Mouse (Mus musculus): ENCODE data around the gene Slc38a3. TPM values are rescaled to one million over a fixed set of nuclear protein-coding genes. Genes with fewer than 3 reads are reported as not detected.
A peak's percentile ranks its signal among the peaks of the same experiment; 100 is the strongest.

The Slc38a3 gene
- total and polyA plus RNA-seq, 2 experiments from 2014 or later = 37.6 to 94.5 TPM

DNA sequence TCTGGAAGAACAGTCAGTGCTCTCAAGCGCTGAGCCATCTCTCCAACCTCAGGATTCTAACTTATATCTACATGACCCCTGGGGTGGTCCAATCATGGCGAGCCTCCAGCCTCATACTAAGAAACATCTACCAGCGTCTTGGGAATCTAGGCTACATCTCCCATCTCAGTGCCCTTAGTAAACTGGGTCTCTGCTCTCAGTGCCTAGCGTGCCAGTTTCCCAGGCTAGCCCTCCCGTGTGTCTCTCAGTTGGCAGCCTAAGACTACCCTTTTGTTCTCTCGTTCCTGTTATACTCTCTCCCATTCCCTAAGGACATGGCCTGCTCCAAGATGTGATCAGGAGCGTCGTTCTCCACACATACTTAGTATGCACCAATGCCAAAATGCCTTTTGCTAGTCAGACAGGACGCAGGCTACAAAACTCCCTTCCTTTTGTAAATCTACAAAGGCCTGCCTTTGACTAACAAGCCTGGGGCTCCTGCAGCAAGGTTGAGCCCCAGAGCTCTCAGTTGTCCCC is 38.0 kb downstream of the Slc38a3 start:
- peak overlapping the region; percentile 80; the same call in 1 of the 2 replicates for H3K4me3 ChIP-seq (ENCODE audit: low read depth, low read length)
- no peak for TF ChIP-seq CTCF (IDR thresholded peaks at IDR 0.05)
- no peak for DNase-seq (ENCODE audit: low spot score)

DNA sequence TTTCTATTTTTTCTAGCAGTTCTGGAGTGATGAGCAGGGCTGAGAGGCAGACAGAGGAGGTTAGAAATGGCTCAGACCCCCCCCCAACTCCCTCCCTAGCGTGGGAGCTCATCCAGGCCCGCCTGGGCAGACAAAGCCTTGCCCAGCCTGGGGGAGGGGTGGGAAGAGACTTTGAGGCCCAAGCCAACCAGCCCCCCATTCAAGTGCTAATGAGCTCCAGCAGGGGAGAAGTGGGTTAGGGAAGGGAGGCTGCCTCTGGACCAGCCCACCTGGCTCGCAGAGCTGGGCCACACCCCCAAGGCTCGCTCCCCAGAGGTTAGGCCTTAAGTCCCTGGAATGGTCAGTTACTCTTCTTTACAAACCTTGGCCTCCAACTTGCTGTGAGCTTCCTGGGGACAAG is 38.8 kb downstream of the Slc38a3 start:
- DNase-seq (ENCODE audit: low spot score) (peak; percentile 84), ATAC-seq (ENCODE audit: low FRiP score) (peak; percentile 11; the same call in 1 of the 2 replicates)
- TF ChIP-seq CTCF (IDR thresholded peaks at IDR 0.05) = no peak
- Histone ChIP-seq H3K4me3 (ENCODE audit: low read depth, low read length) (no peak overlapping the region), H3K4me1 (ENCODE audit: insufficient read depth, low read length) (peaks cover 56% of the 10 kb centered on the region), H3K4me2 (ENCODE audit: low read depth, low read length, poor library complexity, severe bottlenecking) (peak overlapping the region; percentile 34), H3K9me3 (ENCODE audit: low read length) (no peaks in the 10 kb centered on the region), H3K9ac (replicated peaks; ENCODE audit: low read length, poor library complexity, severe bottlenecking) (peak overlapping the region; percentile 42; the same call in 1 of the 2 replicates), H3K36me3 (ENCODE audit: insufficient read depth, low read length) (no peaks in the 10 kb centered on the region), H3K27me3 (ENCODE audit: insufficient read depth, low read length) (no peaks in the 10 kb centered on the region), H3K27ac (ENCODE audit: low read depth, low read length) (peak overlapping the region; percentile 95)
- 7% methylated on average over 4 of the region's 4 CpGs for WGBS

More for the DNA sequence above, 38.0 kb downstream of the Slc38a3 start:
- Histone ChIP-seq H3K4me2 (ENCODE audit: low read depth, low read length, poor library complexity, severe bottlenecking) (peak overlapping the region; percentile 98; the same call in 1 of the 2 replicates), H3K36me3 (ENCODE audit: insufficient read depth, low read length) (no peaks in the 10 kb centered on the region), H3K4me1 (ENCODE audit: insufficient read depth, low read length) (peaks cover 55% of the 10 kb centered on the region), H3K9ac (replicated peaks; ENCODE audit: low read length, poor library complexity, severe bottlenecking) (no peak overlapping the region), H3K27ac (ENCODE audit: low read depth, low read length) (peak overlapping the region; percentile 95), H3K27me3 (ENCODE audit: insufficient read depth, low read length) (no peaks in the 10 kb centered on the region), H3K9me3 (ENCODE audit: low read length) (no peaks in the 10 kb centered on the region)
- WGBS = 20% methylated on average over 9 of the region's 9 CpGs
- no peak for ATAC-seq (ENCODE audit: low FRiP score)

DNA sequence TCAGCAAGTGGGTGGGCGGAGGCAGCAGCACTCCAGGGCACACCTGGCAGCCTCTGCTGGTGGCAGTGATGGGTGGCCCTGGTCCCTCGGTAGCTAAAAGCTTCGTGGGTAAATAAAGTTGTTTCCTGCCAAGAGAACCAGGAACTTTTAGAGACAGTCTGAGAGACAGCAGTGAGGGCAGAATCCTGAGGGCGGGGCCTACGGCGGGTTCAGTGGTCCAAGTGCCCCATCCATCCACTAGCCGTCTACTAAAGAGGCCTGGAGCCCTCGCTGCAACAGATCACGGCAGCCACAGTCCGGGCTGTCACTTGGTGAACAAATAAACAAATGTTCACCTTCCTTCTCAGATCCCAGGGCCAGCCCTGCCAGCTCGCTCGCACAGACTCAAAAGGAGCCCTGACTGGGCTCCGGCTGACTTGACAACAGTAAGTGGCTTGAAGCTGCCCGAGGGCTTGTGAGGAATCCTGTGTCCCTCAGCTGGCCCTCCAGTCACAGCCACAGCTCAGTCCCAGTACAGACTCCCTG is 39.4 kb downstream of the Slc38a3 start:
- no peak for TF ChIP-seq CTCF (IDR thresholded peaks at IDR 0.05)
- peak overlapping the region; percentile 34 for H3K4me2 ChIP-seq (ENCODE audit: low read depth, low read length, poor library complexity, severe bottlenecking)
- no peak overlapping the region for H3K4me3 ChIP-seq (ENCODE audit: low read depth, low read length)
- WGBS = 8% methylated on average over 14 of the region's 14 CpGs
- ATAC-seq (ENCODE audit: low FRiP score) (0 out of 2 replicates have a peak, but pooled peaks have one; percentile 5), DNase-seq (ENCODE audit: low spot score) (peak; percentile 67)
- peak overlapping the region; percentile 42; the same call in 1 of the 2 replicates for H3K9ac ChIP-seq (replicated peaks; ENCODE audit: low read length, poor library complexity, severe bottlenecking)
- H3K36me3 ChIP-seq (ENCODE audit: insufficient read depth, low read length) = peaks cover 5% of the 10 kb centered on the region; the same call in 1 of the 2 replicates
- no peaks in the 10 kb centered on the region for H3K27me3 ChIP-seq (ENCODE audit: insufficient read depth, low read length)
- peaks cover 56% of the 10 kb centered on the region for H3K4me1 ChIP-seq (ENCODE audit: insufficient read depth, low read length)
- no peaks in the 10 kb centered on the region for H3K9me3 ChIP-seq (ENCODE audit: low read length)
- H3K27ac ChIP-seq (ENCODE audit: low read depth, low read length) = peak overlapping the region; percentile 95

DNA sequence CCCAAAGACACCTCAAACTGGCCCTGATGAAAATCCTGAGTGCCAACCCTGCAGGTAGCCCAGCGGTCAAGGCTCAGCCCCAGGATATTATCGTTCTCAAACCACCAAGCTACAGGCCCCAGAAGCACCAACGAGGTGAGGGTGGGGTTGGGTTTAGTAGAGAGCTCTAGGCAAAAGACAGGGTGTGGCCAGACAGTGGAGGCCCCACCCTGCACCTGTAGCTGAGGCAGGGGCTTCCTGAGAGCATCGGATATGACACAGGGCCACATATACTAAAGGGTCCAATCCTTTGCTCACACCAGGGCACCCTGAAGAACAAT is 40.0 kb downstream of the Slc38a3 start:
- DNase-seq (ENCODE audit: low spot score) = no peak
- peaks cover 7% of the 10 kb centered on the region; the same call in 1 of the 2 replicates for H3K36me3 ChIP-seq (ENCODE audit: insufficient read depth, low read length)
- TF ChIP-seq CTCF (IDR thresholded peaks at IDR 0.05) = no peak
- no peak for ATAC-seq (ENCODE audit: low FRiP score)
- H3K9ac ChIP-seq (replicated peaks; ENCODE audit: low read length, poor library complexity, severe bottlenecking) = no peak overlapping the region
- no peaks in the 10 kb centered on the region for H3K9me3 ChIP-seq (ENCODE audit: low read length)
- peak overlapping the region; percentile 95 for H3K27ac ChIP-seq (ENCODE audit: low read depth, low read length)
- WGBS = 29% methylated on average over 4 of the region's 4 CpGs
- peaks cover 56% of the 10 kb centered on the region for H3K4me1 ChIP-seq (ENCODE audit: insufficient read depth, low read length)
- H3K4me3 ChIP-seq (ENCODE audit: low read depth, low read length) = no peak overlapping the region
- H3K27me3 ChIP-seq (ENCODE audit: insufficient read depth, low read length) = no peaks in the 10 kb centered on the region
- H3K4me2 ChIP-seq (ENCODE audit: low read depth, low read length, poor library complexity, severe bottlenecking) = peak overlapping the region; percentile 34; the same call in 1 of the 2 replicates

DNA sequence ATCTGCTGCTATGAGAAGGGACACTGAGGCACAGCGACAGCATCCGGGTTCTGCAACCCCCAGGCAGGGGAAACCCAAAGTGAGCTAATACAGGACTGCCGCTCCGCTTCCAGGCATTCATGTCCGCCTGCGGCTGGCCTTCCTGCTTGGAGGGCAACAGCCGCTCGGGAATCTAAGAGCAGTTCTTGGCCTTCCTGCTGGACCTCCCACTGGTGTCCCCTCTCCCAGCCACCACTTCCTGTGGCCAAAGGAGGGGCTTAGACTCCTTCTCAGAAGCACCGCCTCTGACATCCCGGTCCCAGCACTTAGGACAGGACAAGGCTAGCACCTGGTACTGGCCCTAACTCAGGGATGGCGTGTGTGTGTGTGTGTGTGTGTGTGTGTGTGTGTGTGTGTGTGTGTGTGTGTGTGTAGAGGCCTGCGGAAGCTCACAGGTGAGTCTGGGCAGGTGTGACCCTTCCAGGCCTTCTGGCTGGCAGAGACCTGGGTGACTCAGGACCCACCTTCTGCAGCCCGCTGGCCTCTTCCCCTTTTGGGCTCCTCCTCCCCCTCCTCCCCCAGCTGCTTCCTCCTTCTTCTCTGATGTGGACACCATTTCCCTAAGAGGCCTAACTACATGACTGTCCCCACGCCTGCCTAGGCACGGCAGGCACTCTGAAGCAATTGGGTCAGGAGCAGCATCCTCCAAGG is 40.5 kb downstream of the Slc38a3 start:
- H3K9me3 ChIP-seq (ENCODE audit: low read length) = no peaks in the 10 kb centered on the region
- no peak for DNase-seq (ENCODE audit: low spot score)
- H3K4me1 ChIP-seq (ENCODE audit: insufficient read depth, low read length) = peaks cover 53% of the 10 kb centered on the region
- ATAC-seq (ENCODE audit: low FRiP score) = no peak
- H3K4me3 ChIP-seq (ENCODE audit: low read depth, low read length) = no peak overlapping the region
- H3K36me3 ChIP-seq (ENCODE audit: insufficient read depth, low read length) = peaks cover 10% of the 10 kb centered on the region; the same call in 1 of the 2 replicates
- peak overlapping the region; percentile 95 for H3K27ac ChIP-seq (ENCODE audit: low read depth, low read length)
- no peak for TF ChIP-seq CTCF (IDR thresholded peaks at IDR 0.05)
- no peaks in the 10 kb centered on the region for H3K27me3 ChIP-seq (ENCODE audit: insufficient read depth, low read length)
- H3K4me2 ChIP-seq (ENCODE audit: low read depth, low read length, poor library complexity, severe bottlenecking) = peak overlapping the region; percentile 18; the same call in 1 of the 2 replicates
- H3K9ac ChIP-seq (replicated peaks; ENCODE audit: low read length, poor library complexity, severe bottlenecking) = peak overlapping the region; percentile 50
- 38% methylated on average over 15 of the region's 15 CpGs for WGBS

Data from midbrain, postnatal 0 days (tissue).